Mouse (Mus musculus) lung, postnatal 14 days (tissue): ENCODE measurements around the gene Pkp1.

Experiments used
- DNase-seq: peaks from one replicate; pipeline ENCODE4 v3.0.0; 2021

Gene Pkp1

GRCm38 (mm10) chr1:135918644-135919407 lies at the start of gene Pkp1:
Pkp1 (minus strand) TSS chr1:135919207.
- peak; percentile 22 for DNase-seq

- DNase-seq, result no peak
These were observed 48.7 kb upstream of the Pkp1 start for GRCm38 (mm10) chr1:135967739-135968138.

GRCm38 (mm10) chr1:135964561-135964960 lies 45.6 kb upstream of the Pkp1 start:
- no peak for DNase-seq

GRCm38 (mm10) chr1:135963177-135963576 lies 44.2 kb upstream of the Pkp1 start:
- DNase-seq, result no peak

- DNase-seq, result no peak
These were observed 39.5 kb upstream of the Pkp1 start for GRCm38 (mm10) chr1:135958483-135958882.

- DNase-seq, result no peak
These were observed 29.9 kb upstream of the Pkp1 start for GRCm38 (mm10) chr1:135948871-135949270.

GRCm38 (mm10) chr1:135946247-135946646 lies 27.2 kb upstream of the Pkp1 start:
- DNase-seq, result no peak

GRCm38 (mm10) chr1:135945711-135946110 lies 26.7 kb upstream of the Pkp1 start:
- peak; percentile 66 for DNase-seq

- DNase-seq, result peak; percentile 88
These were observed 25.7 kb upstream of the Pkp1 start for GRCm38 (mm10) chr1:135944526-135945259.

GRCm38 (mm10) chr1:135943713-135944112 lies 24.7 kb upstream of the Pkp1 start:
- DNase-seq, result no peak

- DNase-seq, result no peak
These were observed 23.1 kb upstream of the Pkp1 start for GRCm38 (mm10) chr1:135942116-135942515.

- no peak for DNase-seq
These were observed 22.4 kb upstream of the Pkp1 start for GRCm38 (mm10) chr1:135941259-135942006.

- no peak for DNase-seq
These were observed 17.1 kb upstream of the Pkp1 start for GRCm38 (mm10) chr1:135936091-135936490.

- no peak for DNase-seq
These were observed 14.8 kb upstream of the Pkp1 start for GRCm38 (mm10) chr1:135933704-135934293.

GRCm38 (mm10) chr1:135929876-135930275 lies 10.9 kb upstream of the Pkp1 start:
- DNase-seq, result no peak

- DNase-seq, result no peak
These were observed 6.8 kb upstream of the Pkp1 start for GRCm38 (mm10) chr1:135925848-135926247.

- DNase-seq, result no peak
These were observed 5.5 kb upstream of the Pkp1 start for GRCm38 (mm10) chr1:135924377-135924994.

- DNase-seq, result no peak
These were observed 4.2 kb upstream of the Pkp1 start for GRCm38 (mm10) chr1:135923229-135923628.

- no peak for DNase-seq
These were observed 1.8 kb downstream of the Pkp1 start for GRCm38 (mm10) chr1:135917206-135917605.

GRCm38 (mm10) chr1:135916486-135917058 lies 2.4 kb downstream of the Pkp1 start:
- no peak for DNase-seq

GRCm38 (mm10) chr1:135913657-135914056 lies 5.3 kb downstream of the Pkp1 start:
- DNase-seq, result no peak

GRCm38 (mm10) chr1:135909381-135909780 lies 9.6 kb downstream of the Pkp1 start:
- no peak for DNase-seq
